Mouse (Mus musculus) forebrain, postnatal 0 days (tissue): ENCODE measurements around the gene Tmem63a. TPM values are rescaled to one million over a fixed set of nuclear protein-coding genes. Genes with fewer than 3 reads are reported as not detected.
"Not testable (repeated sequence)": the region's sequence is repeated elsewhere in the genome, so short reads cannot be mapped to it uniquely, and the experiment has no call there.

Experiments used
- ATAC-seq: fragments of 200-750 bp; cut with Nextera tagmentation; 2 replicates; pipeline ENCODE4 v1.8.0; 2017; ENCODE audit warnings: mild to moderate bottlenecking, moderate library complexity
- DNase-seq: peaks from one replicate; pipeline ENCODE4 v3.0.0-alpha.2; 2015
- H3K27ac ChIP-seq: fragments of 300-500 bp; sonication (generic); 2 replicates; pipeline ENCODE4 v1.5.1; 2014; ENCODE audit warnings: low read depth, mild to moderate bottlenecking, antibody characterized with exemption, low read length, moderate library complexity, mixed read lengths
- H3K27me3 ChIP-seq: fragments of 300-500 bp; sonication (generic); 2 replicates; pipeline ENCODE4 v1.6.1; 2014; ENCODE audit warnings: mild to moderate bottlenecking, low read length, mixed read lengths; ENCODE audit not compliant: insufficient read depth
- H3K36me3 ChIP-seq: fragments of 300-500 bp; sonication (generic); 2 replicates; pipeline ENCODE4 v1.6.1; 2014; ENCODE audit warnings: mild to moderate bottlenecking, moderate library complexity; ENCODE audit not compliant: insufficient read depth
- H3K4me1 ChIP-seq: fragments of 300-500 bp; sonication (generic); 2 replicates; pipeline ENCODE4 v1.6.1; 2014; ENCODE audit warnings: antibody characterized with exemption; ENCODE audit not compliant: insufficient read depth
- H3K4me2 ChIP-seq: fragments of 300-500 bp; sonication (generic); 2 replicates; pipeline ENCODE4 v1.6.1; 2014; ENCODE audit warnings: low read depth, mild to moderate bottlenecking, moderate library complexity
- H3K4me3 ChIP-seq: fragments of 300-500 bp; sonication (generic); 2 replicates; pipeline ENCODE4 v1.5.1; 2014; ENCODE audit warnings: low read depth, low read length, mixed read lengths
- H3K9ac ChIP-seq: fragments of 300-500 bp; sonication (generic); 2 replicates; pipeline ENCODE4 v1.6.1; 2014; ENCODE audit warnings: mild to moderate bottlenecking
- H3K9me3 ChIP-seq: fragments of 300-500 bp; sonication (generic); 2 replicates; pipeline ENCODE4 v1.6.1; 2016; ENCODE audit warnings: low read length
- CTCF ChIP-seq: sonication (generic); IDR thresholded peaks from 2 replicates; pipeline ENCODE4 v1.5.1; 2016; ENCODE audit warnings: antibody characterized with exemption, control low read depth, low read depth
- WGBS: fragments of 180-500 bp; shearing (Covaris S2); extraction: QIAGEN DNeasy Blood & Tissue Kit; methylation state at CpG from one replicate; pipeline ENCODE4 v1.1.7; 2014; 5-methylcytosine and 5-hydroxymethylcytosine counted together
- polyA plus RNA-seq: library from polyadenylated mRNA; unstranded; fragments of >200 nt; fragmentation: Nextera tagmentation; extraction: Ambion mirVana; gene quantifications from 2 replicates; pipeline ENCODE4 v1.2.1, GENCODE M21; 2015
- total RNA-seq: library from RNA; depleted of rRNA; stranded (reverse); fragments of >200 nt; gene quantifications from 2 replicates; pipeline ENCODE4 v1.2.3, GENCODE M21; 2014

Gene Tmem63a
- total and polyA plus RNA-seq, 2 experiments from 2014 or later: 2.1 to 3.2 TPM

DNA sequence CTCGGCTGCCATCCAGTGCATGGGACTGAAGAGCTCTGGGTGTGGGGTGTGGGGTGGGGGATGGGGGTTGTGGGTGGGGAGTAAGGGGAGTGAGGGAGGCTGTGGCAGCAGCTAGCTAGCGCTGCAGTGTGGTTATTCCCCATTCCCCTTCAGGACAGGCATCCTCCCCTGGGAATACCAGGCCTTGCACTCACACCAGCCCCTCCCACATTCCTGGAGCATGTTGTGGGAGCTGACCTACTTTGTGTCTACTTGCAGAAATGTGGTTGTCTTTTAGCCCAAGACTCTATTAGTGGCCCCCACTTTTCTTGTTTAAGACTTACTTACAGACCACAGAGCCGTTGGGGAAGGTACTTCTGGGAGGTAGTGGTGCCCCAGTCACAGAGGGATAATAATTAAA is 24.4 kb downstream of the Tmem63a start:
- no peaks in the 10 kb centered on the region for H3K36me3 ChIP-seq
- no peak overlapping the region for H3K9ac ChIP-seq
- no peaks in the 10 kb centered on the region for H3K4me1 ChIP-seq
- H3K27me3 ChIP-seq: no peaks in the 10 kb centered on the region
- no peak overlapping the region for H3K27ac ChIP-seq
- TF ChIP-seq CTCF: no peak
- 71% methylated on average over 3 of the region's 3 CpGs for WGBS
- no peaks in the 10 kb centered on the region for H3K9me3 ChIP-seq
- H3K4me2 ChIP-seq: no peak overlapping the region
- ATAC-seq (no peak), DNase-seq (no peak)
- no peak overlapping the region for H3K4me3 ChIP-seq

DNA sequence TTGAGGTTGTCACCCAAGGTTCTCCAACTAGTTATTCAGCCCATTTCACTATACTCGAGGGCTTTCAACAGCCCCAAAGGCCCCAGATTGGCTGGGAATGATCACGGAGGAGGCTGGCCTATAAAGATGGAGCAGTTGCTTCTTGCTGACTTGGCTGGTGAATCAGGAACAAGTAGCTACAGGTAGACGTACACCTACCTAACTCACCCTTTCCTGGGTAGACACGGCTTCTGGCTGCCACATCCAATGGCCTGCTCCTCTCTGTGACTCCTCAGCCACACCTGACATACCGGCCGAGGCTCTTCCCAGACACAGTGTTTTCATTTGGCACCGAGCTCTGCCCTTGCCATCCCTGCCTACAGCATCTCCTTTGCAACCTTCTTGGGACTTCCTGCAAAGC is 25.1 kb downstream of the Tmem63a start:
- Histone ChIP-seq H3K4me2 (no peak overlapping the region), H3K36me3 (no peaks in the 10 kb centered on the region), H3K27me3 (no peaks in the 10 kb centered on the region), H3K27ac (no peak overlapping the region), H3K9me3 (no peaks in the 10 kb centered on the region), H3K9ac (no peak overlapping the region), H3K4me3 (no peak overlapping the region), H3K4me1 (no peaks in the 10 kb centered on the region)
- TF ChIP-seq CTCF: no peak
- 88% methylated on average over 7 of the region's 7 CpGs for WGBS
- no peak for ATAC-seq
- DNase-seq: no peak

DNA sequence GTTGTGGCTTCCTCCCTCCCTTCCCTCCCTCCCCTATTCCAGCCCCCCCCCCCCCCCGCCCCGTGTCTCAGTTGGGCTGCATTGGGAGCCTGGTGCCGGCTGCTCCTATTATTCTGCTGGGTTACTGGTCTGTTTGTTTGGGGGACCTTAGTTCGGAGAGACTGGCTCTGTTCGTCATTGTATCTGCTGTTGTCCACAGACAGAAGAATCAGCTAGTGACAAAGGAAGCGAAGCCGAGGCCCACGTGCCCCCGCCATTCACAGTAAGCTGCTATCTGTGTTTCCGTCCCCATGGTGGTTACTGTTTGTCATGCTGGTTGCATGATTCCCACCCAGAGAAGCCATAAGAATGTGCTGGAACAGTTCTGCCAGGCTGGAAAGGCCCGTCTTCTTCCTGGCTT is 30.8 kb downstream of the Tmem63a start:
- ATAC-seq (no peak), DNase-seq (no peak)
- no peak for TF ChIP-seq CTCF
- H3K9me3 ChIP-seq: no peaks in the 10 kb centered on the region
- H3K27me3 ChIP-seq: no peaks in the 10 kb centered on the region
- no peak overlapping the region for H3K27ac ChIP-seq
- no peaks in the 10 kb centered on the region for H3K36me3 ChIP-seq
- no peak overlapping the region for H3K4me3 ChIP-seq
- no peak overlapping the region for H3K4me2 ChIP-seq
- H3K9ac ChIP-seq: no peak overlapping the region
- H3K4me1 ChIP-seq: no peaks in the 10 kb centered on the region
- 65% methylated on average over 10 of the region's 11 CpGs for WGBS

DNA sequence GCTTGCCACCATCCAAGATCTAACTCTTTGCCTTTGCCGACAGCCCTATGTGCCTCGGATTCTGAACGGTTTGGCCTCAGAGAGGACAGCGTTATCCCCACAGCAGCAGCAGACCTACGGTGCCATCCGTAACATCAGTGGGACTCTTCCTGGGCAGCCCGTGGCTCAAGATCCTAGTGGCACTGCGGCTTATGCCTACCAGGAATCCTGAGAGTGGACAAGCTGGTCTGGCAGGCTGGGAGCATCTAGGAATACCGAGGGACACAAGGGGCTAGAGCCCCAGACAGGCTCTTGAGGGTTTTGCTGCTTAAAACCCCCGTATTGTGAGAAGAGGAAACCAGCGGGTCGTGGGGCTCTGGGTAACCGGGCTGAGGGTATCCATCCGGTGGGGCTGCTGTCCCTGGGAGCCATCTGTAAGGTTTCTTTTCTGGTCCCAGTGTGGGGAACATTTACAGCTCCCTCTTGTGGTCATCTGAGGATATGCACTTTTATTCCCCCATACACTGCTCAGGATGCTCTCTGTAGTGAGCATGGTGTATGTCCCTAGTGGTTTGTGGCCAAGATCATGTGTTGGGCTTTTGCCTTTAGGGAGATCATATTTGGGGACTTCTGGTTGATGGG is 32.1 kb downstream of the Tmem63a start:
- 60% methylated on average over 14 of the region's 14 CpGs for WGBS
- H3K4me3 ChIP-seq: no peak overlapping the region
- DNase-seq (peak; percentile 58), ATAC-seq (peak; percentile 78)
- TF ChIP-seq CTCF: peak; percentile 80
- H3K36me3 ChIP-seq: no peaks in the 10 kb centered on the region
- H3K4me2 ChIP-seq: no peak overlapping the region
- no peak overlapping the region for H3K27ac ChIP-seq
- no peaks in the 10 kb centered on the region for H3K4me1 ChIP-seq
- no peaks in the 10 kb centered on the region for H3K27me3 ChIP-seq
- no peak overlapping the region for H3K9ac ChIP-seq
- H3K9me3 ChIP-seq: no peaks in the 10 kb centered on the region

DNA sequence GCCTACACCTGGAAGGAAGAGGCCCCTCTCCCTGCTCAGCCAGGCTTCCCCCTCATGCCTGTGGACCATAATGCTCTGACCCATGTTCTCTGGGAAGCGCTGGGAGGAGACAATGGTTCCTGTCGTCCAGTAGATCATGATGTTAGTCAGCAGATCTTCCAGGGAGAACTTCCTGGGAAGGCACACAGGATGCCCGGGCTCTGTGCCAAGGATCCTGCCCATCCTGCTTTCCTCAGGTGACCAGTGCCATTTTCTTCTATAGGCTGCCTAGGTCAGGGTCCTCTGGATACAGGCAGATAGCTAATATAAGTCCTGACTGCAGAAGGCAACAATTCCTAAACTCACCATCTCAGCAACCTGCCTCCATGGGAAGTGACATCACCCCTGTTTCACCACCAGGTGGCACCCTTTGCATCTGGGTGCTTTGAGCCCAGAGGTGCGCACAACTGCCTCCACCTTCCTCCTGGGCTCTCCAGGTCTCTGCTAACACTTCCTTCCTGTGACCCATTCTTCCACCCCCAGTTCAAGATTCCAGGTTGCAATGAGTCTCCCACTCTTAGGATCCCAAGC is 34.1 kb downstream of the Tmem63a start:
- no peak overlapping the region for H3K4me3 ChIP-seq
- DNase-seq: no peak
- no peak for ATAC-seq
- H3K36me3 ChIP-seq: no peaks in the 10 kb centered on the region
- H3K4me2 ChIP-seq: no peak overlapping the region
- no peaks in the 10 kb centered on the region for H3K9me3 ChIP-seq
- no peaks in the 10 kb centered on the region for H3K4me1 ChIP-seq
- H3K9ac ChIP-seq: no peak overlapping the region
- no peak overlapping the region for H3K27ac ChIP-seq
- TF ChIP-seq CTCF: peak; percentile 62
- WGBS: 67% methylated on average over 4 of the region's 4 CpGs
- no peaks in the 10 kb centered on the region for H3K27me3 ChIP-seq

DNA sequence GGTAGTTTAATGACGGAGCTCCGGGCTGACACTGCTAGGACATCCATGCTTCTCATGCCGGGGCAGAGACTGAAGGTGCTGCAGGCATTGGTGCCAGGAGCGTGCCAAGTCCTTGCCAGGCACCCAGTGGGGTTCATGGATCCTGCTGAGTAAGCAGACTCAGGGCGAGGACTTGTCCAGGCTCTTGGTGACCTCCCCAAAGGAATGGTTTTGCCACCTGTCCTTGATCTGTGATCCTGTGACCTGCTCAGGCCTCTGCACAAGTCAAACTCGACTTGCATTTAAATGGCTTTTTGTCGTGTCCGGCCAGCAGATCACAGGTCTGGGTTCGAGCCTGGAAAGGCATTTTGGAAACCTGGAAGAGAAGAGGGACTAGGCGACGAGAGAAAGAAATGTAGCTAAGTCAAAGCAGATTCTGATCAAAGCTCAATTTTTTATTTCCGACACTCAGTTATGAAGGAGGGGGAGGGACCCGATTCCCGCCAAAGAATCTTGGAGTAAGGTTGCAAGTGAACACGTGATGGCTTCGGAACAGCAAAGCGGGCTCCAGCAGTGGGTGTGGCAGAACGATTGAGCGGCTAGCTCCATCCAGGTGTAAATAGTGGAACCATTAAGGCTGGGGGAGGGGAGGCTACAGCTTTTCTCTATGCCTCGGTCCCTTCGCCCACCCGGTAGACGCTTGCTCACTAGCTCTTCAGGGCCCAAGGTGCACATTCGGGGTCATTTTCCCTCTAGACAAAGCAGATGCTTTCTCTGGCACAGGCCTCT is 37.5 kb downstream of the Tmem63a start:
- TF ChIP-seq CTCF: no peak
- WGBS: 78% methylated on average over 22 of the region's 24 CpGs
- ATAC-seq (no peak), DNase-seq (no peak)
- H3K27ac ChIP-seq: no peak overlapping the region
- H3K4me2 ChIP-seq: no peak overlapping the region
- H3K9me3 ChIP-seq: no peaks in the 10 kb centered on the region
- no peaks in the 10 kb centered on the region for H3K4me1 ChIP-seq
- H3K9ac ChIP-seq: no peak overlapping the region
- no peak overlapping the region for H3K4me3 ChIP-seq
- no peaks in the 10 kb centered on the region for H3K27me3 ChIP-seq
- no peaks in the 10 kb centered on the region for H3K36me3 ChIP-seq

DNA sequence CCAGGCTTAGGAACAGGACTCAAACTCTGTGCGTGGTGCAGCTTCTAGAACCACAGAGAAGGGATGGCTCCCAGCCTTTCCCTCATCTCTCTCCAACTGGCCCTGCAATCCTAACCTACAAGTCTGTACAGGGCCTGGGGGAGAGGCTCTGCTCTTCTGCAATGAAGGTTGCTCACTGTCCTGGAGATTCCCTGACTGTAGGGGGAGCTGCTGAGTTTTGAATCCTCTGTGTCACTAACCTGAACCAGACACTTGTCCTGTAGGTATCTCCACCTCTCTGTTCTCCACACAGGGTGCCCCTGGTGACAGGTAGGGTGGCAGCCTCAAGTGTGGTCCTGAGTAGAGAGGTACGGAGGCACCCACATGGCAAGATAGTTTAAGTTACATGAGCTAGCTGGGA is 38.3 kb downstream of the Tmem63a start:
- Histone ChIP-seq H3K27me3 (no peaks in the 10 kb centered on the region), H3K4me3 (no peak overlapping the region), H3K4me1 (no peaks in the 10 kb centered on the region), H3K9me3 (no peaks in the 10 kb centered on the region), H3K27ac (no peak overlapping the region), H3K4me2 (no peak overlapping the region), H3K9ac (no peak overlapping the region), H3K36me3 (no peaks in the 10 kb centered on the region)
- no peak for DNase-seq
- no peak for ATAC-seq
- TF ChIP-seq CTCF: no peak
- 72% methylated on average over 2 of the region's 2 CpGs for WGBS

DNA sequence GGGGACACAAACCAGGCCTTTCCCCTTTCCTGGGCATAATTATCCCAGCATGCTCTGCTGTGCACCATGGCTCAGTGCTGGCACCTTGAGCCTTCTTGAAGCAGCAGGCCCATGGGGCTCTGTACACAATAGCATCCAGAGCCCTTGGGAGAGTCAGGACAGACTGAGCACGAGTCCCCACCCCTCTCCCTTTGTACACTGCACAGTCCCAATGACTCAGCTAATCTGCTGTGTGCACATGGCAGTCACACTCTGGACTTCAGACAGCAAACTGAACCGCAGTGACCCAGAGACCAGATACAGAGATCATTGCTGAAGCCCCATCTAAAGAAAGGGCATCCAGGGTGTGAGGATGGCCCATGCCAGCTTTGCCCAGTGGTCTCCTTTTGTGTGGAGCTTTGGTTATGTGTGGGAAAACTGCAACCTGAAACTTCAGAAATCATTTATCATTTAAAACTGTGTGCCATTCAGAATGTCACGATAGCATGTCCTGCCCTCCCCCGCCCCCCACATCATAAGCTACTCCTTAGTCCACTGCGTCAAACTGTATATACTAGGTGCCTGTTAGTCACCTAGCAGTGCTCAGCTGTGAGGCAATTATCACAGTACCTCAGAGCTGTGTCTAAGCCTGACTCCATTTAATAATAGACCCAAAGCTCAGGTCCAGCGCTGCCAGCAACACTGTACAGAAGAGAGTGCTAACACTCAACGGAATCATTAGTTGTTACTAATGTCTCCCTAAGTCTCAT is 39.3 kb downstream of the Tmem63a start:
- not testable (repeated sequence) for H3K27me3 ChIP-seq, H3K4me2 ChIP-seq, H3K36me3 ChIP-seq, H3K4me3 ChIP-seq, H3K27ac ChIP-seq, H3K9ac ChIP-seq, ATAC-seq, H3K9me3 ChIP-seq, DNase-seq, H3K4me1 ChIP-seq
- WGBS: 80% methylated on average over 7 of the region's 7 CpGs
